Mouse (Mus musculus) cerebellum, postnatal 4 days (tissue): ENCODE data around the gene Vmn1r4.
A peak's percentile ranks its signal among the peaks of the same experiment; 100 is the strongest.

Experiments
- DNase-seq, 2 experiments: peaks; one replicate each; pipeline ENCODE4 v3.0.0; 2022; ENCODE audit warnings: low spot score in 2 of 2, mixed read lengths in 1 of 2

Vmn1r4 gene

GRCm38 (mm10) chr6:56923726-56924707 is at the start of gene Vmn1r4, which contains the start of gene Nt5c3:
Gene Vmn1r4 (plus strand): TSS chr6:56924015.
Gene Nt5c3 (minus strand): TSS chr6:56923932.
- DNase-seq: peak; percentile 80 to 93

DNA sequence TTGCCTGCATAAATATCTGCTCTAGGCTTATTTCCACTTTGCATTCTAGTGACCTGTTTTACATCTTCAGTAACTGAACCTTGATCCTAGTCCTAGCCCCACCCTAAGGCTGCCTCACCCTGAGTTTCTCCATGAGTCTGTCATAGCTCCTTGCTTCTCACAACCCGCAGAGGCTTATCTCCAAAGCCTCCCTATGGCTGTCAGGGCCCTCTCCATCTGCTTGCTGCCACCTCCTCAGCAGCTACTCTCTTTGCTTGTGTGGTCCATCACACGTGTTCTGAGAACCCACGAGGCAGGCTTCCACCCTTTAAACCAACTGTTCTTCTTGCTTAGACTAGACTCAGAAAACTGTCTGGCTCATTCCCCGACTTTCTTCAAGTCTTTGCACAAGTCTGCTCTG is 46.9 kb upstream of the Vmn1r4 start:
- DNase-seq: no peak

DNA sequence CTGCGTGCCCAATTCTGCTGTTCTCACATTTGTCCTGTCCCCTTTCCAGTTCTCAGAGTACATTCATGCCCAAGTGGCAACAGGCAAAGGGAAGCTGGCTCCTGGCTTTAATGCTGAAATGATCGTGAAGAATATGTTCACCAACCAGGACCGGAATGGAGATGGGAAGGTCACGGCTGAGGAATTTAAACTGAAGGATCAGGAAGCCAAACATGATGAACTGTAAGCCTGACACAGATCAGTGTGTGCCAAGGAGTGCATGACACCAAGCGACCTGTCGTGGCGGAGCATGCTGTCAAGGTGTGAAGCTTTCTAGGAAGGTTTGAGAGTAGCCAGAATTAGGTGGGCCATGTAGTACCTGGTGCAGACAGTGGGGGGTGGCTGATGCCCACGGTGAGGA is 45.8 kb upstream of the Vmn1r4 start:
- DNase-seq: no peak

- no peak for DNase-seq
Measured at GRCm38 (mm10) chr6:56879352-56879955, 44.4 kb upstream of the Vmn1r4 start.

DNA sequence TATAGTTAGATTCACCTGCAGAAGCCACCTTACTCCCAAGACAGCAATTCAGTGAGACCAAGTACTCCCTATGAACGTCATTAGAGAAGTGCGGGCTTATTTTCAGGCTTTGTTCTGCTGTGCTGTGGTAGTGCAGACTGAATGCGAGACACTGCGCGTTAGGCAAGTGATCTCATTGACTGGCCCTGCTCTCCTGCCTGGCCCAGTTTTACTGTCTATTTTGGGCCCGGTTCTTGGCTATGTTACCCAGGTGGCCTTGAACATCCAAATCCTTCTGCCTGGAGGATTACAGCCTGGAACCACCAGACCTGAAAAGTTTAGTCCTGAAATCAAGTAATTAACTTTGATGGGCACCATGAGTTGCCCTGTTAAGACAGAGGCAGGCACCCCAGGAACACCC is 35.3 kb upstream of the Vmn1r4 start:
- no peak for DNase-seq

DNA sequence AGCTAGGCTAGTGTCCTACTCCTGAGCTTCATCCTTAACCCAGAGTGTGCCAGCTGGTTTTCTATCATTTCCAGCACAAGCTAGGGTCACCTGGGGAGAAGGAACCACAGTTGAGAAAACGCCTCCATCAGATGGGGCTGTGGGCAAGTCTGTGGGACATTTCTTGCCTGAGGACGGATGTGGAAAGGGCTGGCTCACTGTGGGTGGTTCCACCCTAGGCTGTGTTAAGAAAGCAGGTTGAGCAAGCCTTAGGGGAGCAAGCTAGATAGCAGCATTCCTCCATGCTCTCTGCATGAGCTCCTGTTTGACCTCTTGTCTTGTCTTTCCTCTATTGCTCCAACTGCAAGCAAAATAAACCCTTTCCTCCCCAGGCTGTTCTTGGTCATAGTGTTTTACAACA is 33.1 kb upstream of the Vmn1r4 start:
- no peak for DNase-seq

GRCm38 (mm10) chr6:56899601-56900000 is 24.2 kb upstream of the Vmn1r4 start:
- no peak for DNase-seq

DNA sequence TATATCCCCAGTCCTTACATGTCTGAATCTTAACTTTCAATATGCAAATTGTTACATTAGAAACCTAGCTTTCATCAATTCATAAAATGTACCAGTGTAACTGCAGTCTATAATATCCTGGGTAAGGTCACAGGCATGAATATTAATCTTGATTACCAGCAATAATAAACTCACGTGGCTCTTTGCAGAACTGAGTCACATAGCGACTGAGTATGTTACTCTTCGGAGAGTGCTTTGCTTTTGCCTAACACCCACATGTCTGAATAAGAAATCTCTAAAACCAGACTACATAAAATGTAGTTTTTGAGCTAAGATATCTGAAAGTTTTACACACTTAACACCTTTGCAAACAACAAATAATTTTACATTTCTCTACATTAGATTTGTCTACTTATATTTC is 22.5 kb upstream of the Vmn1r4 start:
- DNase-seq: no peak

DNA sequence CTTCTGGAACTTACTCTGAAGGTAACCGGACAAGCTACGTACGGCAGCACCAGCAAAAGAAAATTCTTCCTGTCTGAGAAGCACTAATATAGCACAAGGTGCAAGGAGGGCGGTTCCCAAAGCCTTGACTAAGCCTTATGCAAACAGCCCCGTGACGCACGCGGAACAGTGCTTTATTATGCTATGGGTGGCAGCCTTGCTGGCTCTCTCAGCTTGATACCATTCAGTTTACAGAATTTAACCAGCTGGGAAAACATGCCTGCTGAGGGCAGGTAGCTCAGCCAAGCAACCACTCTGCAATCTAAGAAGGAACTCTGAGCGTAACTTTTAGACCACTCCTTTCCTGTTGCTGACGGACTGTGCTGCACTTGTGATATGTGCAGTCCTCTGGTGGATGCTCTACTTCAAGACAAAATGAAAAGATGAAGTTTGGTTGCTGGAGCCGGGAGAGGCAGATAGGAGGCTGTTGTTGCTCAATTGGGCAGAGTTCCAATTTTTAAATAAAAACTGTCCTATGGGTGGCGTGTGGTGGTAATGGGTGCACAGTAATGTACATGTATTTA is 21.9 kb upstream of the Vmn1r4 start:
- no peak for DNase-seq

DNA sequence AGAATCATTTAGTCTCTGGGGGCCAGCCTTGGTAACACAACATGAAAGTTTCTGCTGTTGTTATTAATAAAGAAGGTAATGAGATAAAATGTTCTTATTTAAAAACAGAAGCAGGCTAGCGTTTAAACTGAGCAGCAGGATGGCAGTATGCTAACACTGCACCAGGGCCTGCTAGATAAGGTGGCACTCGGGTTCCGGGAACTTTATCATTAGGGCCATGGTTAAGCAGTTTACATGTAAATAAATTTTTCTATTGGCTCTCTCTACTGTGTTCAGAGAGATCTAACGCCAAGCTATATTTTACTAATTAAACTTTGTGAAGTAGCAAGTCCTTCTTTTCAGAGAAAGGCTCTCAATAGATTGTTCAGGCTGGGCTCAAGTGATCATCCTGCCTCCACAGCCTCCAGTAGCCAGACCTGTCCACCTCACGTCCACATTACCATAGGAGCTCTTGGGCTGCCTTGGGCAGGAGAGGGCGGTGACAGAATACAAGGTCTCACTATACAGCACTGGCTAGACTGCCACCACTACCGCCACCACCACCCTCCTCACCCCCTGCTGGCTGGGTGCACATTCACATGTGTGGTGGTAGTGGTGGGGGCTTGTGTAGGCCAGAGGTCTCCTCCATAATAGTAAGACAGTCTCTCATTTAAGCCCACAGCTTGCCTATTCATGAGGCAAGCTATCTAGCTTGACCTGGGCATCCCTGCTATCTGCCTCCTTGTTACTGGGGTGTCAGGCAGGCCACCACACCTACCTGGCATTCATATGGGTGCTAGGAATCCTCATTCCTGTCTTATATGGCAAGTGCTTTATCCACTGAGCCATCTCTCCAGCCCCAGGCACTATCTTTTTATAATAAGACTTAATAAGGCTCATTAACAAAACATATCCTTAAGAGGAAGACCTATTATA is 21.0 kb upstream of the Vmn1r4 start:
- DNase-seq: no peak

DNA sequence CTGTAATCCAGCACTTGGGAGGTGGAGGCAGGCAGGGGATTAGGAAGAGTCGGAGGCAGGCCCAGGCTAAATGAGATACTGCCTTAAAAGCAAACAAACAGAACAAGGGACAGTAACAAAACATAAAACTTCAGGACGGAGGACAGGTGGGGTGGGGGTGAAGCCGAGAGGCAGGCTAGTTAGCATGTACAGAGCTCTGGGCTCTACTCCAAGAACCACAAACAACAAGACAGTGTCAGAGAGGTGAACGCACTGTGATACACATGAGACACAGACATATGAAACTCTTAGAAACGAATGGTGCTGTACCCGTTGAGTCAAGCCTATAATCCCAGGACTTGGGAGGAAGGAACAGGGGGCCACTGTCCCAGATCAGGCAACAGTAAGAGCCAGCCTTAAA is 20.0 kb upstream of the Vmn1r4 start:
- DNase-seq: no peak

DNA sequence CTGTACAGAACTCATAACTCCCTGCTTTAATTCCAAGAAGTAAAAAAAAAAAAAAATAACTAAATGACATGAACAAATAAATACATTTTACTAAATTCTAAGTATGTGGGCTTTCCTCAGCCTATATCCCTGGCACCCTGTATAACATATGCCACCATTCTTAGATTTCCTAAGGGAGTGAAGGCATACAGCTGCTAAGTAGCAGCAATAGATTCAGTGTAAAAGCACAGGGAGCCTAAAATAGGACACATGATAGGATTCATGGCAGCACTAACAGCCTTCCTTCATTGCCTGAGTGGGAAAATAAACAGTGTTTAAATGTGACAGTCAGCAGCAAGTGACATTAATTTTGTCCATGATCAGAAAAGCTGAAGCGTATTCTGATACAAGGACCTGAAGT is 19.5 kb upstream of the Vmn1r4 start:
- DNase-seq: no peak

DNA sequence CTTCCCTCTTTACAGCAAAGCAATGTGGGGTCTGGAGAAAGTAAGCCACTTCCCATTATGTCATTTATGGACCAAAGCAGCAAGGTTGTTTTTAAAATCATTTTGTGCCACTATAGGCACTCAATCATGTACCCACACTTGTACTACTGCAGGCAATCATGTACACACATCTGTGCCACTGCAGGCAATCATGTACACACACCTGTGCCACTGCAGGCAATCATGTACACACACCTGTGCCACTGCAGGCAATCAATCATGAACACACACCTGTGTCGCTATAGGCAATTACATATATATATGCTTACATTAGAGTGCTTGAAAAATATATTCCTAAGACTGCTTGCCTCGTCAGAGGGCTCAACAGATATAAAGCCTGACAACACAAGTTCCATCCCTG is 18.8 kb upstream of the Vmn1r4 start:
- no peak for DNase-seq

GRCm38 (mm10) chr6:56905486-56905885 is 18.3 kb upstream of the Vmn1r4 start:
- no peak for DNase-seq

DNA sequence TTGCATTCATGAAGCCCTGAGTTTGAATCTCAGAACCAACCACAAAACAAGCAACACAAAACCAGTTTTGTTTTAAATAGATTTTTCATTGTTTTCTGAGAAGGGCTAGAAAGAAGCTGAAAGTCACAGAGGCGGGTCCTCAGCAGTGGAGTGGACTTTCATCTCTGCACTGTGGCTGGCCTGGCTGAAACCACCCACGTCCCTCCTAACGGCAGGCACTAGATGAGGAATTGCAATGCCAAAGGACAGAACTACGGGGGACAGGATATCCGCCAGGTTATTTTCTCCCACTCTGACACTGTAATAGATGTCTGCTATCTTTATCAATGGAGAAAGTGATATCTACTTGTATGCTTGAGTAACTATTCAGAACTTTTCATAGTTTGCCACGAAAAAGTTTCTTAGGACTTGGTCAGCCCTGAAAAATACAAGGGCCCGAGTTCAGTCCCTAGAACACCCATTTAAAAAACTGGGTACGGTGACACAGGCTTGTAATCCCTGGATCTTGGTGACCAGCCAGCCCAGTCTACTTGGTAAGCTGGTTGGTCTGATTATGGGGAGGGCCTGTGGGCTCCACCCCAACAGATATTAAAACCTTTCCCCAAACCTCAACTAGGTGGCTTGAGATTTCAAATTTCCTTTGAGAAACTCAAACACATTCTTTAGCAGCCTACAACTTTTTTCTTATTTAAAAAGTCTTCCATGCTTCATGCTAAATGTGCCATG is 17.5 kb upstream of the Vmn1r4 start:
- DNase-seq: no peak

GRCm38 (mm10) chr6:56907973-56908372 is 15.8 kb upstream of the Vmn1r4 start:
- no peak for DNase-seq

DNA sequence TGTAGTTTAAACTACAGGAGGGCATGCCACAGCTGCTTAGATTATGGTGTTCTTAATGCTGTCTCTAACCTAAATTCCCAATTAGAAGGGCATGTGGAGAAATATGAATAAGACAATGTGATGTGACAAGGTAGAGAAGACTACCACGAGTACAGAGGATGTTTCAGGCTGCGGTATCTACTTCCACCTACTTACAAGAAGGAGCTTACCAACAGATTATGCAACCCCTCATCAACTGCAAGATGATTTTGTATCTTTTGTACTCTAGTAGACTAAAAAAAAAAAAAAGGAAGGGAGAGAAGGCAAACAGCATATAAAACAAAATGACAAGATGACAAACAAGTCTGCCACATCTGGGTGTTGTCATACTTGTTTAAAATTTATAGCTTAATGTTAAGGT is 15.4 kb upstream of the Vmn1r4 start:
- DNase-seq: no peak

DNA sequence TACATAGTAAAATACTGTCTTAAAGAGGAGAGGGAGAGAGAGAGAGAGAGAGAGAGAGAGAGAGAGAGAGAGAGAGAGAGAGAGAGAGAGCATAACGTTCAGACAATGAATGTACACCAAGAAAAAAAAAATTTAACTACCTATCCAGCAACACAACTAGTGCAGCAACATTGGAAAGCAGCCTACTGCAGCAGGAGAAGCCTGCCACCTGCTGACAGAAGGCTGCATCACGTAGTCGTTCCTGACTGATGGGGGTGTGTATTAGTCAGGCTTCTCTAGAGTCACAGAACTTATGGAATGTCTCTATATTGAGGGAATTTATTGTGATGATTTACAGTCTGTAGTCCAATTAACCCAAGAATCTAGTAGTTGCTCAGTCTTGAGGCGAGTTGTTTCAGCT is 14.9 kb upstream of the Vmn1r4 start:
- peak in 1 of 2 experiments; percentile 29 for DNase-seq

GRCm38 (mm10) chr6:56910910-56911309 is 12.9 kb upstream of the Vmn1r4 start:
- DNase-seq: no peak

DNA sequence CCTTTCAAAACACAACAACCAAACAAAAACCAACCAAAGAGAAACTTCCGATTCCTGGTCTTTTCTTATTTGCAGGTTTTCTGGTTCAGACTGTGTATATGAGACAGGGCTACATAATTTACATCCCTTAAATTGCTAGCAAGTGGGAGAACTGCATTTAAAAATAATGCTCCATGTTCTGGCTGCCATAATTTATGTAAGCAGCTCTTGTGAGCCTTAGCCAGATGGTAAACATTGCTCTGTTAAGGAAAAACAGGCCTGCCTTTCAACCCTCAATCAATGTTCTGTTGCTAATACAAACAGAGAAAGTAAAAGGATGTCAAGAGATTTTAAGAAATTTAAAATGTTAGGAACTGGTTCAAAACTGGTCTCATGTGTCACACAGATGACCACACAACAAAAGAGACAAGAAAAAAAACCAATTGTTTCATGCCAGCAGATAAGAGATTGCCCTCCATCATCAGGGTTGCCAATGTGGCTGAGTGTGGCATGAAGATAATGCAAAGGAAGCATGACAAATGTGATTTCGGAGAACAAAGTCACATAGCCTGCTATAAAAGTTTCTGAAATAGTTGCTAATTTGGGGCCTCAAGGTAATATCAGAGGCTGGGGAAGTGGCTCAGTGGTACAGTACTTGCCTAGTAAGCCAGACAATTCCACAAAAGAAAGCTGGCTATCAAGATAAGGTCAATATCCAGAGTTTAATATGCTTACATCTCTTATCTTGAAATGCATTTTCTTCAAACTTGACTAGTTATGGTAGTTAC is 10.5 kb upstream of the Vmn1r4 start:
- no peak for DNase-seq
